Mouse (Mus musculus) common myeloid progenitor, adult 5-6 weeks (primary cell): ENCODE measurements around the gene Gm6096. TPM values are rescaled to one million over a fixed set of nuclear protein-coding genes. Genes with fewer than 3 reads are reported as not detected.

Experiments
- ATAC-seq: replicated peaks from 2 replicates; pipeline ENCODE4 v1.8.0; 2016; ENCODE audit warnings: low read depth, mild to moderate bottlenecking, moderate TSS enrichment, inconsistent platforms; ENCODE audit not compliant: poor library complexity, severe bottlenecking
- total RNA-seq: library from RNA; stranded (forward); fragments of 200-1000, 187-1606 nt; gene quantifications from 2 replicates; pipeline ENCODE4 v1.2.3, GENCODE M21; 2017

Gene Gm6096
- total RNA-seq, 1 experiment from 2014 or later, result not detected

DNA sequence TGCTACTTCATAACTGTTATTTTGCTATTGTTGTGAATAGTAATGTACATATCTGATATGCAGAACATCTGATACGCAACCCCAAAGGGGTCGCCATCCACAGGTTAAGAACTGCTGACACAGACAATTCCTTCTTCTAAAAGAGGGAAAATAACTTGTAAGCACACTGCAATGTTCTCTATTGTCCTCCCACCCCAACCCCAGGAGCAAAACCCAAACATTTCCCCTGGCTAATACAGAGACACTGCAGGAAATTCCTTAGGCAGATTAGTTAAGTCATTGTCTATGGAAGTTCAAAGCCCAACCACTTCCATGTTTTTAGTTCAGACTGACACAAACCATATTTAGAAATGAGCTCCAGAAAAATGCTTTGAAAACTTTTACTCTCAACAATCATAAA, 48.0 kb downstream of the Gm6096 start:
- no peak for ATAC-seq

Other genes starting within 250 kb of the Gm6096 start
- not detected in 2 replicates for gene Scgb2b27, start 237.1 kb upstream of the Gm6096 start, total RNA-seq
- not detected in 2 replicates for gene Scgb1b27, start 229.6 kb upstream of the Gm6096 start, total RNA-seq
- not detected in 2 replicates for gene Scgb1b30, start 155.6 kb upstream of the Gm6096 start, total RNA-seq
- gene Wtip, start 117.8 kb upstream of the Gm6096 start, total RNA-seq, result not detected in 2 replicates
- gene Uba2, start 81.4 kb upstream of the Gm6096 start, total RNA-seq, result 182 and 188 TPM in 2 replicates
- gene Pdcd2l, start 54.4 kb upstream of the Gm6096 start, total RNA-seq, result 40.1 and 55.1 TPM in 2 replicates
- 250 and 350 TPM in 2 replicates for gene Gpi1, start 20.7 kb upstream of the Gm6096 start, total RNA-seq
- gene 4931406P16Rik, start 62.5 kb downstream of the Gm6096 start, total RNA-seq, result 14.6 and 23.7 TPM in 2 replicates
- gene Lsm14a, start 142.3 kb downstream of the Gm6096 start, total RNA-seq, result 64.2 and 105 TPM in 2 replicates